In genomic region chr7:40220549-40220948, GRCm38 (mm10) we compare ENCODE assay signal across 18 mouse cellular contexts.
"Had no signal": no experiment of that assay in that cellular context is flagged by ENCODE, and none has a peak within 500 bp of the region (broad histone marks: within the 10 kb centered on the region; RNA-seq: fewer than 3 reads in every experiment).

No protein-coding gene starts in this region.

- DNase-seq: liver, postnatal 0 days; lung, adult 2 months; lung, postnatal 14 days; lung, postnatal 36 days; thymus, adult 18-20 months; thymus, postnatal 14 days; thymus, postnatal 36 days had no signal

- H3K4me3 ChIP-seq: liver, embryonic 15.5 days; lung, embryonic 15.5 days; megakaryocyte, embryonic 14.5 days; midbrain, embryonic 13.5 days; midbrain, embryonic 15.5 days; neural tube, embryonic 12.5 days; stomach, embryonic 15.5 days had no signal

- H3K4me1 ChIP-seq: liver, embryonic 15.5 days; lung, embryonic 15.5 days; megakaryocyte, embryonic 14.5 days; midbrain, embryonic 13.5 days; midbrain, embryonic 15.5 days; neural tube, embryonic 12.5 days; stomach, embryonic 15.5 days had no signal

- H3K36me3 ChIP-seq: liver, embryonic 15.5 days; lung, embryonic 15.5 days; midbrain, embryonic 13.5 days; midbrain, embryonic 15.5 days; neural tube, embryonic 12.5 days; stomach, embryonic 15.5 days had no signal

- H3K27ac ChIP-seq: liver, embryonic 15.5 days; lung, embryonic 15.5 days; macrophage; midbrain, embryonic 13.5 days; midbrain, embryonic 15.5 days; neural tube, embryonic 12.5 days; stomach, embryonic 15.5 days; stomach, postnatal 0 days had no signal

- H3K9me3 ChIP-seq: liver, embryonic 15.5 days; lung, embryonic 15.5 days; midbrain, embryonic 13.5 days; midbrain, embryonic 15.5 days; neural tube, embryonic 12.5 days; stomach, embryonic 15.5 days had no signal

- H3K4me2 ChIP-seq: liver, embryonic 15.5 days; lung, embryonic 15.5 days; midbrain, embryonic 11.5 days; midbrain, embryonic 13.5 days; midbrain, embryonic 15.5 days; neural tube, embryonic 12.5 days; stomach, embryonic 15.5 days had no signal

- H3K9ac ChIP-seq: liver, embryonic 15.5 days; liver, postnatal 0 days; lung, embryonic 15.5 days; midbrain, embryonic 13.5 days; midbrain, embryonic 15.5 days; neural tube, embryonic 12.5 days; stomach, embryonic 15.5 days had no signal

- H3K27me3 ChIP-seq: liver, embryonic 15.5 days; lung, embryonic 15.5 days; megakaryocyte, embryonic 14.5 days; midbrain, embryonic 13.5 days; midbrain, embryonic 15.5 days; neural tube, embryonic 12.5 days; stomach, embryonic 15.5 days had no signal

- ATAC-seq: liver, postnatal 0 days; lung, postnatal 0 days; midbrain, embryonic 13.5 days; midbrain, embryonic 15.5 days had no signal
